Comparison of ENCODE assay signal across 16 mouse cellular contexts in genomic region chr7:34847410-34847809, GRCm38 (mm10). TPM values are rescaled to one million over a fixed set of nuclear protein-coding genes. Genes with fewer than 3 reads are reported as not detected.
DNase-seq lines count a peak whose midpoint lies in the region; ATAC-seq lines count a peak whose summit lies in the region.
"Had no signal": no experiment of that assay in that cellular context is flagged by ENCODE, and none has a peak within 500 bp of the region (broad histone marks: within the 10 kb centered on the region; RNA-seq: fewer than 3 reads in every experiment).

No protein-coding gene starts in this region.

- no peak overlapping the region for H3K4me3 ChIP-seq in forebrain, embryonic 12.5 days (replicated peaks)
- no peak overlapping the region for H3K4me3 ChIP-seq in forebrain, embryonic 15.5 days
- no peak overlapping the region for H3K4me3 ChIP-seq in hindbrain, embryonic 10.5 days
- peak overlapping the region; percentile 2; the same call in 1 of the 2 replicates for H3K4me3 ChIP-seq in midbrain, embryonic 10.5 days
- H3K4me3 ChIP-seq in neural tube, embryonic 13.5 days: no peak overlapping the region
- H3K4me3 ChIP-seq: heart, embryonic 13.5 days; kidney, embryonic 15.5 days; layer of hippocampus, adult 2 months; limb, embryonic 15.5 days had no signal

- peak; percentile 91 for ATAC-seq in forebrain, embryonic 12.5 days (ENCODE audit: low FRiP score)
- no peak; the same call in 1 of the 2 replicates for ATAC-seq in forebrain, embryonic 15.5 days (replicated peaks)
- peak; percentile 88 for ATAC-seq in neural tube, embryonic 13.5 days (ENCODE audit: low read depth)
- ATAC-seq: Patski had no signal

- peaks cover 18% of the 10 kb centered on the region for H3K4me1 ChIP-seq in forebrain, embryonic 12.5 days
- H3K4me1 ChIP-seq in forebrain, embryonic 15.5 days: peaks cover 7% of the 10 kb centered on the region
- peaks cover 22% of the 10 kb centered on the region for H3K4me1 ChIP-seq in hindbrain, embryonic 10.5 days (replicated peaks)
- H3K4me1 ChIP-seq in midbrain, embryonic 10.5 days: peaks cover 35% of the 10 kb centered on the region
- peaks cover 11% of the 10 kb centered on the region for H3K4me1 ChIP-seq in neural tube, embryonic 13.5 days (replicated peaks)
- H3K4me1 ChIP-seq: heart, embryonic 13.5 days; limb, embryonic 15.5 days had no signal

- no peaks in the 10 kb centered on the region for H3K27me3 ChIP-seq in forebrain, embryonic 12.5 days
- no peaks in the 10 kb centered on the region for H3K27me3 ChIP-seq in forebrain, embryonic 15.5 days
- H3K27me3 ChIP-seq in hindbrain, embryonic 10.5 days (ENCODE audit: insufficient read depth, poor library complexity, severe bottlenecking): no peaks in the 10 kb centered on the region
- no peaks in the 10 kb centered on the region for H3K27me3 ChIP-seq in midbrain, embryonic 10.5 days (ENCODE audit: low read depth, poor library complexity, severe bottlenecking)
- no peaks in the 10 kb centered on the region for H3K27me3 ChIP-seq in neural tube, embryonic 13.5 days
- H3K27me3 ChIP-seq: heart, embryonic 13.5 days; kidney, embryonic 15.5 days; limb, embryonic 15.5 days; Patski had no signal

- peak overlapping the region; percentile 70 for H3K27ac ChIP-seq in forebrain, embryonic 12.5 days
- H3K27ac ChIP-seq in forebrain, embryonic 15.5 days (replicated peaks): no peak overlapping the region
- H3K27ac ChIP-seq in hindbrain, embryonic 10.5 days: peak overlapping the region; percentile 56
- peak overlapping the region; percentile 80 for H3K27ac ChIP-seq in midbrain, embryonic 10.5 days (replicated peaks)
- no peak overlapping the region for H3K27ac ChIP-seq in neural tube, embryonic 13.5 days (replicated peaks)
- H3K27ac ChIP-seq: heart, embryonic 13.5 days; kidney, embryonic 15.5 days; layer of hippocampus, adult 2 months; limb, embryonic 15.5 days had no signal

- H3K36me3 ChIP-seq in forebrain, embryonic 12.5 days (replicated peaks): no peaks in the 10 kb centered on the region
- no peaks in the 10 kb centered on the region for H3K36me3 ChIP-seq in forebrain, embryonic 15.5 days
- no peaks in the 10 kb centered on the region for H3K36me3 ChIP-seq in hindbrain, embryonic 10.5 days
- no peaks in the 10 kb centered on the region for H3K36me3 ChIP-seq in midbrain, embryonic 10.5 days
- no peaks in the 10 kb centered on the region for H3K36me3 ChIP-seq in neural tube, embryonic 13.5 days
- H3K36me3 ChIP-seq: heart, embryonic 13.5 days; kidney, embryonic 15.5 days; limb, embryonic 15.5 days had no signal

- no peaks in the 10 kb centered on the region for H3K9me3 ChIP-seq in forebrain, embryonic 12.5 days
- no peaks in the 10 kb centered on the region for H3K9me3 ChIP-seq in forebrain, embryonic 15.5 days
- peaks cover 9% of the 10 kb centered on the region for H3K9me3 ChIP-seq in hindbrain, embryonic 10.5 days
- 0 out of 2 replicates have a peak, but pooled peaks cover 10% of the 10 kb centered on the region for H3K9me3 ChIP-seq in midbrain, embryonic 10.5 days (replicated peaks)
- 0 out of 2 replicates have a peak, but pooled peaks cover 3% of the 10 kb centered on the region for H3K9me3 ChIP-seq in neural tube, embryonic 13.5 days
- H3K9me3 ChIP-seq: heart, embryonic 13.5 days; kidney, embryonic 15.5 days; limb, embryonic 15.5 days had no signal

- H3K4me2 ChIP-seq in forebrain, embryonic 12.5 days: no peak overlapping the region
- H3K4me2 ChIP-seq in forebrain, embryonic 15.5 days (replicated peaks): no peak overlapping the region
- H3K4me2 ChIP-seq in neural tube, embryonic 13.5 days: no peak overlapping the region
- H3K4me2 ChIP-seq: heart, embryonic 13.5 days; kidney, embryonic 15.5 days; limb, embryonic 15.5 days had no signal

- DNase-seq in hindbrain, embryonic 10.5 days (ENCODE audit: low spot score): peak; percentile 42
- peak; percentile 68 for DNase-seq in midbrain, embryonic 10.5 days (ENCODE audit: low spot score)
- no peak for DNase-seq in Muller cell, postnatal 12 days (ENCODE audit: inconsistent ontology term)
- DNase-seq in spleen, adult 18-20 months: no peak
- no peak for DNase-seq in cerebellum, adult 18-20 months
- DNase-seq: cerebellum, adult 11 months; gastrocnemius, postnatal 36 days had no signal

- WGBS in forebrain, embryonic 12.5 days: 50% methylated on average over 5 of the region's 5 CpGs
- 11% methylated on average over 5 of the region's 5 CpGs for WGBS in forebrain, embryonic 15.5 days
- WGBS in hindbrain, embryonic 10.5 days: 35% methylated on average over 5 of the region's 5 CpGs
- WGBS in midbrain, embryonic 10.5 days: 21% methylated on average over 5 of the region's 5 CpGs
- 31% methylated on average over 5 of the region's 5 CpGs for WGBS in neural tube, embryonic 13.5 days

- H3K9ac ChIP-seq in forebrain, embryonic 12.5 days: no peak overlapping the region
- no peak overlapping the region for H3K9ac ChIP-seq in forebrain, embryonic 15.5 days (replicated peaks)
- H3K9ac ChIP-seq in neural tube, embryonic 13.5 days: no peak overlapping the region
- H3K9ac ChIP-seq: heart, embryonic 13.5 days; kidney, embryonic 15.5 days; limb, embryonic 15.5 days; liver, postnatal 0 days had no signal

RNA-seq across cellular contexts. Expression of gene Chst8, which starts 34.9 kb away (rescaled TPM):
- polyA plus RNA-seq in forebrain, embryonic 12.5 days (2016; fragmentation: Nextera tagmentation; extraction: Ambion mirVana): 13.5 and 15.9 TPM in 2 replicates
- polyA plus RNA-seq in forebrain, embryonic 15.5 days (2015; fragmentation: Nextera tagmentation; extraction: Ambion mirVana): 8.8 and 9.6 TPM in 2 replicates
- polyA plus RNA-seq in hindbrain, embryonic 10.5 days (2016; fragmentation: Nextera tagmentation; extraction: Ambion mirVana): 12.2 and 17.5 TPM in 2 replicates
- polyA plus RNA-seq in midbrain, embryonic 10.5 days (2016; fragmentation: Nextera tagmentation; extraction: Ambion mirVana): 5.3 and 9.5 TPM in 2 replicates
- polyA plus RNA-seq in neural tube, embryonic 13.5 days (2015; fragmentation: Nextera tagmentation; extraction: Ambion mirVana): 32.3 and 42.1 TPM in 2 replicates

Comparison
In these comparisons a context has a peak if more than half of its experiments do, and no peak if none do; other contexts are left out.
1. H3K27ac ChIP-seq: peak in forebrain, embryonic 12.5 days (single experiment), hindbrain, embryonic 10.5 days (single experiment) and midbrain, embryonic 10.5 days (single experiment); none in forebrain, embryonic 15.5 days (single experiment) and neural tube, embryonic 13.5 days (single experiment).
2. DNase-seq: peak in hindbrain, embryonic 10.5 days (single experiment) and midbrain, embryonic 10.5 days (single experiment); none in Muller cell, postnatal 12 days (single experiment), spleen, adult 18-20 months (0 of 2) and cerebellum, adult 18-20 months (0 of 2).